Mouse (Mus musculus) c-Kit-positive CD71-positive TER-119-positive erythroid progenitor cells, embryonic 14.5 days (primary cell): ENCODE measurements around the gene Fam124b.
A peak's percentile ranks its signal among the peaks of the same experiment; 100 is the strongest.

Source experiments
- DNase-seq: peaks from one replicate; pipeline ENCODE4 v3.0.0-alpha.2; 2013; ENCODE audit warnings: low spot score

Fam124b gene

GRCm38 (mm10) chr1:80177651-80178382, 40.5 kb downstream of the Fam124b start:
- no peak for DNase-seq

- no peak for DNase-seq
These were observed 50.6 kb downstream of the Fam124b start for GRCm38 (mm10) chr1:80167706-80168105.

- no peak for DNase-seq
These were observed 51.7 kb downstream of the Fam124b start for GRCm38 (mm10) chr1:80166577-80166976.

- DNase-seq, result no peak
These were observed 52.9 kb downstream of the Fam124b start for GRCm38 (mm10) chr1:80165391-80165790.

- DNase-seq, result no peak
These were observed 55.3 kb downstream of the Fam124b start for GRCm38 (mm10) chr1:80162943-80163342.

- DNase-seq, result no peak
These were observed 58.7 kb downstream of the Fam124b start for GRCm38 (mm10) chr1:80159586-80159985.

- DNase-seq, result no peak
These were observed 63.4 kb downstream of the Fam124b start for GRCm38 (mm10) chr1:80154902-80155301.

- peak; percentile 1 for DNase-seq
These were observed 65.1 kb downstream of the Fam124b start for GRCm38 (mm10) chr1:80153125-80153716.

- no peak for DNase-seq
These were observed 67.6 kb downstream of the Fam124b start for GRCm38 (mm10) chr1:80150681-80151080.
